Mouse (Mus musculus): ENCODE measurements around the gene Olfr322. TPM values are rescaled to one million over a fixed set of nuclear protein-coding genes. Genes with fewer than 3 reads are reported as not detected.

The Olfr322 gene
- polyA plus RNA-seq (2015; fragmentation: Nextera tagmentation; extraction: Ambion mirVana): not detected in 2 replicates

DNA sequence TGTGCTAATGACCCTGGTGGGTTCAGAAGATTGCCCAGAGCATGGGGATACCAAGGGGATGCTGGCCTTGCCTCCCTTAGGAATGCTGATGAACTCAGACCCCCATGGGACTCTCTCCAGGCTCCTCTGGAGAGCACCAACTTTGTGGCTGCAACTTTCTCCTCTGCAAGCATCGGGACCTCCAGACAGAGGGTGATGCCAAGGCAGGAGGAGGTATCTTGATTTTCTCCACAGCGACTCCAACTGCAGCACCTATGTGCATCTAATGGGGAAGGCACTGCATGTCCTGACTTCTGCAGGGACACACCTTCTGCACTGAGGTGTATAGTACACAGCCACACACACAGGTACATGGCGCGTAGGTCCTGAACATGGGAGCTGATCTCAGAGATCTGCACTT is at the start of gene Olfr322:
TSS of gene Olfr322 (plus strand) at position 187 of the 400 bp plus-strand sequence.
- 77% methylated on average over 4 of the region's 4 CpGs for WGBS
- H3K36me3 ChIP-seq: no peaks in the 10 kb centered on the region
- no peak within 1 kb of the TSS for H3K4me2 ChIP-seq (replicated peaks)
- 0 out of 2 replicates have a peak, but pooled peaks cover 4% of the 10 kb centered on the region for H3K4me1 ChIP-seq
- H3K4me3 ChIP-seq: no peak within 1 kb of the TSS
- H3K9me3 ChIP-seq: no peaks in the 10 kb centered on the region
- no peak for ATAC-seq (ENCODE audit: low FRiP score, low read depth)
- H3K27me3 ChIP-seq: no peaks in the 10 kb centered on the region
- no peak within 1 kb of the TSS for H3K27ac ChIP-seq
- no peak within 1 kb of the TSS for H3K9ac ChIP-seq

- Histone ChIP-seq H3K4me2 (replicated peaks) (no peak overlapping the region), H3K36me3 (no peaks in the 10 kb centered on the region), H3K9me3 (no peaks in the 10 kb centered on the region), H3K27ac (no peak overlapping the region), H3K27me3 (no peaks in the 10 kb centered on the region), H3K4me3 (no peak overlapping the region), H3K9ac (no peak overlapping the region), H3K4me1 (no peaks in the 10 kb centered on the region)
- WGBS: 53% methylated on average over 3 of the region's 3 CpGs
- ATAC-seq (ENCODE audit: low FRiP score, low read depth): no peak
Measured at GRCm38 (mm10) chr11:58613359-58613758, 45.2 kb upstream of the Olfr322 start.

- no peak overlapping the region for H3K4me3 ChIP-seq
Measured at GRCm38 (mm10) chr11:58614526-58614925, 44.1 kb upstream of the Olfr322 start.

DNA sequence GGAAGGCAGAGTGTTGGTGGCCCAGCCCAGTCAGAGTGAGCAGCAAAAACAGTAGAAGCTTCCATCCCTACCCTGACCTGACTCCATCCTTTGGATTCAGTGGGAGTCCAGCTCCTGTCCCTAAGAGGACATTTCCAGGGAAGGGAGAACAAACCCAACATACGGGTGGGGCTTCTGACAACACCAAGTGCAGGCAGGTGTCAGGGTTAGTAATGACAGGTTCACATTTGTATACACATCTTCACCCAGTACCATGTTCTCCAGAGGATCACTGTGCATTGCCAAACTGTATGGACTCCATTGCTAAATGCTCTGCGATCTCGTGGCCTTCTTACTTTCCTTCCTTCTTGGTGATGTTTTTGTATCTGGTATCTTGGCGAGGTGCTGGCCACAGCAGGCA is 42.6 kb upstream of the Olfr322 start, which contains the start of gene 2210407C18Rik:
TSS of gene 2210407C18Rik (minus strand) at position 101 of the 400 bp plus-strand sequence.
- Histone ChIP-seq H3K9ac (no peak within 1 kb of the TSS), H3K36me3 (no peaks in the 10 kb centered on the region), H3K4me2 (replicated peaks) (no peak within 1 kb of the TSS), H3K27me3 (no peaks in the 10 kb centered on the region), H3K9me3 (no peaks in the 10 kb centered on the region), H3K27ac (no peak within 1 kb of the TSS), H3K4me3 (no peak within 1 kb of the TSS), H3K4me1 (no peaks in the 10 kb centered on the region)
- WGBS: 93% methylated on average over 4 of the region's 4 CpGs
- ATAC-seq (ENCODE audit: low FRiP score, low read depth): no peak

More at GRCm38 (mm10) chr11:58614526-58614925, 44.1 kb upstream of the Olfr322 start:
- Histone ChIP-seq H3K9me3 (no peaks in the 10 kb centered on the region), H3K4me2 (replicated peaks) (no peak overlapping the region), H3K27me3 (no peaks in the 10 kb centered on the region), H3K4me1 (no peaks in the 10 kb centered on the region), H3K36me3 (no peaks in the 10 kb centered on the region), H3K27ac (no peak overlapping the region), H3K9ac (no peak overlapping the region)
- ATAC-seq (ENCODE audit: low FRiP score, low read depth): no peak

GRCm38 (mm10) chr11:58618369-58618768 is 40.2 kb upstream of the Olfr322 start:
- WGBS: 73% methylated on average over 3 of the region's 3 CpGs
- H3K4me1 ChIP-seq: no peaks in the 10 kb centered on the region
- H3K27me3 ChIP-seq: no peaks in the 10 kb centered on the region
- no peak for ATAC-seq (ENCODE audit: low FRiP score, low read depth)
- H3K4me2 ChIP-seq (replicated peaks): no peak overlapping the region
- H3K4me3 ChIP-seq: no peak overlapping the region
- no peak overlapping the region for H3K9ac ChIP-seq
- H3K27ac ChIP-seq: no peak overlapping the region
- no peaks in the 10 kb centered on the region for H3K9me3 ChIP-seq
- no peaks in the 10 kb centered on the region for H3K36me3 ChIP-seq

DNA sequence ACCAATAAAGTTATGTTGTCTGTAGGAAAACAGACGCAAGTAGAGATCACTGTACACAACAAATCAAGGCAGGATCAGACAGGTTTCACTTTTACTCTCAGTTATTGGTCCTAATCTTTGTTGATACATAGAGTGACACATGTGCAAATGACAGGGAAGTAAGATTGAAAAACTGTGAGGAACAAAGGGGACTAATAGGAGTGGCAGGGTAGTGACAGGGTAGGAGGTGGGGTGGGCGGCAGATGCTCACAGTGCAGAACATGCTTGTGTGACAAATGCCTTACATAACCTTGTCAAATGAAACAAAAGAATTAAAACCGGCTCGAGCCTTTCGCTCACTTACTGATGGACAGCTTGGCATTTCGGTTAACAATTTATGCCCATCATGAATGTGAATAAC is 39.8 kb upstream of the Olfr322 start:
- Histone ChIP-seq H3K36me3 (no peaks in the 10 kb centered on the region), H3K4me3 (no peak overlapping the region), H3K9me3 (no peaks in the 10 kb centered on the region), H3K27me3 (no peaks in the 10 kb centered on the region), H3K4me1 (no peaks in the 10 kb centered on the region), H3K27ac (no peak overlapping the region), H3K9ac (no peak overlapping the region), H3K4me2 (replicated peaks) (no peak overlapping the region)
- 75% methylated on average over 6 of the region's 6 CpGs for WGBS
- no peak for ATAC-seq (ENCODE audit: low FRiP score, low read depth)

DNA sequence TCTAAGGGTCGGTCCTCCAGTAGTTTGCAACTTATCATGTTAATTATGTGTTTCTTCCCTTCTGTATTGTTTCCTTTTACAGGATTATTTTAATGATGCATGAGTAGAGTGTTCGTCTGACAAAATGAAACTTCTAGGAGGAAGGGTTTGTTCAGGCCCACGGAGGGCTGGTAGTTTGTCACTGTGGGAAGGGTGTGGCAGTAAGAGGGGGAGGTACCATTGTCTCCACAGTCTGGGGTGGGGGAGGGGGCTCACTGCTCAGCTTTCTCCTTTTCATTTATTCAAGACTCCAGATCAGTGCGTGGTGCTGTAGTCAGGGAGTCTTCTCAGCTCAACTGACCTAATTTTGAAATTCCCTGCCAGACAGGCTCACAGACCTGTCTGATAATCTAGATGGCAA is 32.4 kb upstream of the Olfr322 start:
- 73% methylated on average over 4 of the region's 4 CpGs for WGBS
- Histone ChIP-seq H3K4me2 (replicated peaks) (no peak overlapping the region), H3K4me3 (no peak overlapping the region), H3K9me3 (no peaks in the 10 kb centered on the region), H3K4me1 (no peaks in the 10 kb centered on the region), H3K27me3 (no peaks in the 10 kb centered on the region), H3K36me3 (no peaks in the 10 kb centered on the region), H3K27ac (no peak overlapping the region), H3K9ac (no peak overlapping the region)
- ATAC-seq (ENCODE audit: low FRiP score, low read depth): no peak

DNA sequence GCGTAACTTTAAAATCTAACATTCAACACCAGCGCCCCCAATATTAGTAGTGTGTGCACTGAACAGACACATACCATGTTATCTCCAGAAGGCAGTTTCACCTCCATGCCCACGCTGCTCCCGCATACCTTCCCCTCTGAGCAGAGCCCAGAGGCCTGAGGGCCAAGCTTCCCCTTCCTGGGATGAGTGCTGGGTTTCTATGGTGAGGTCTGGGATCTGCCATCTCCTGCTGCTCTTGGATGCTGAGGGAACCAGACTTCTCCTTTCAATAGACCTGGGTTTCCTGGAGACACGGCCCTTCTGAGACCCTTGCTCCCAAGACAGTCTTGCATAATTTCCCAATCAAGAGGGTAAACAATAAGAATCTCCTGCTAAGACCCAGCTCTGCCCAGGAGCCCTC is 28.2 kb upstream of the Olfr322 start, which contains the start of gene Olfr323:
TSS of gene Olfr323 (minus strand) at position 101 of the 400 bp plus-strand sequence.
- no peak for ATAC-seq (ENCODE audit: low FRiP score, low read depth)
- H3K4me1 ChIP-seq: no peaks in the 10 kb centered on the region
- no peak within 1 kb of the TSS for H3K4me3 ChIP-seq
- WGBS: 80% methylated on average over 5 of the region's 5 CpGs
- H3K27ac ChIP-seq: no peak within 1 kb of the TSS
- no peak within 1 kb of the TSS for H3K9ac ChIP-seq
- no peaks in the 10 kb centered on the region for H3K27me3 ChIP-seq
- H3K9me3 ChIP-seq: no peaks in the 10 kb centered on the region
- H3K4me2 ChIP-seq (replicated peaks): no peak within 1 kb of the TSS
- no peaks in the 10 kb centered on the region for H3K36me3 ChIP-seq

DNA sequence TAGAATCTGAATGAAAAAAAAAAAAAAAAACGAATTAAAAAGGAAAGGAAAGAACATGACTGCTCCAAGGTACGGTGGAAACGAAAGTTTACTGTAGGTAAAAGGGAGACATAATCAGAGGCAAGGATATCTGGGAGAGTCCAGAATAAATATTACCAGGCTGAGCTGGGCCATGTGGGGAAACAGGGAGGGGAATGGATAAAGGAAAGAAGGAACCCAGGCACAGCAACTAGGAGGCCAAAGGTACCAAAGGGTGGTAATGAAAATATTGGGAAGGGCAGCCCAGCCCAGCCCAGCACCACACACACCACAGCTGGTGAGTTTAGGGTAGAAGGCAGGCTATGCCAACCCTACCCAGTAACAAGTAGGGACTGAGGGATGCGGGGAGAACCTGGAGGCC is 23.7 kb upstream of the Olfr322 start:
- H3K27ac ChIP-seq: no peak overlapping the region
- no peaks in the 10 kb centered on the region for H3K36me3 ChIP-seq
- H3K4me3 ChIP-seq: no peak overlapping the region
- 59% methylated on average over 4 of the region's 4 CpGs for WGBS
- H3K4me2 ChIP-seq (replicated peaks): no peak overlapping the region
- no peaks in the 10 kb centered on the region for H3K9me3 ChIP-seq
- peaks cover 29% of the 10 kb centered on the region for H3K27me3 ChIP-seq
- no peak for ATAC-seq (ENCODE audit: low FRiP score, low read depth)
- no peaks in the 10 kb centered on the region for H3K4me1 ChIP-seq
- H3K9ac ChIP-seq: no peak overlapping the region

GRCm38 (mm10) chr11:58636376-58636977 is 22.1 kb upstream of the Olfr322 start:
- ATAC-seq (ENCODE audit: low FRiP score, low read depth): no peak
- 22% methylated on average over 4 of the region's 4 CpGs for WGBS
- Histone ChIP-seq H3K9me3 (no peaks in the 10 kb centered on the region), H3K27ac (no peak overlapping the region), H3K27me3 (peaks cover 45% of the 10 kb centered on the region), H3K4me1 (peaks cover 7% of the 10 kb centered on the region; the same call in 1 of the 2 replicates), H3K36me3 (no peaks in the 10 kb centered on the region), H3K9ac (no peak overlapping the region), H3K4me2 (replicated peaks) (no peak overlapping the region), H3K4me3 (no peak overlapping the region)

- Histone ChIP-seq H3K4me2 (replicated peaks) (no peak overlapping the region), H3K27me3 (peaks cover 53% of the 10 kb centered on the region), H3K9ac (no peak overlapping the region), H3K4me1 (peaks cover 7% of the 10 kb centered on the region; the same call in 1 of the 2 replicates), H3K4me3 (no peak overlapping the region), H3K27ac (no peak overlapping the region), H3K36me3 (no peaks in the 10 kb centered on the region), H3K9me3 (no peaks in the 10 kb centered on the region)
- no peak for ATAC-seq (ENCODE audit: low FRiP score, low read depth)
- 28% methylated on average over 7 of the region's 7 CpGs for WGBS
Measured at GRCm38 (mm10) chr11:58638176-58638701, 20.3 kb upstream of the Olfr322 start.

DNA sequence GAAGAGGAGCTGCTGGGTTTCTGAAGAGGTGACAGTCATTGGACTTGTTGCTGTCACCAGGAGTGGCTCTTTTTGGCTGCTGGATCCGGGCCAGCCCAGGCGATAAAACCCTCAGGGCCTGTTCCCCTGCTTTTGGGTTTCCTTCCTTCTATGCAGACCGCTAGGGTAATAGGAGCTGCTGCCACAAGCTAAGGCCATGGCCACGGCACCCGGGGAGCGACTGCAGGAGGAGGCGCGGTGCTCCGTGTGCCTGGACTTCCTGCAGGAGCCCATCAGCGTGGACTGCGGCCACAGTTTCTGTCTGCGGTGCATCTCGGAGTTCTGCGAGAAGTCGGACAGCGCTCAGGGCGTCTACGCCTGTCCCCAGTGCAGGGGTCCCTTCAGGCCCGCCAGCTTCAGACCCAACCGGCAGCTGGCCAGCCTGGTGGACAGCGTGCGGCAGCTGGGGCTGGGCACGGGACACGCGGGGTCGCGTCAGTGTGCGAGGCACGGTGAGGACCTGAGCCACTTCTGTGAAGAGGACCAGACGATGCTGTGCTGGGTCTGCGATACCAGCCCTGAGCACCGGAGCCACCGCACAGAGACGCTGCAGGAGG is 18.2 kb upstream of the Olfr322 start, which contains the start of gene Trim58:
TSS of gene Trim58 (plus strand) at position 194 of the 596 bp plus-strand sequence.
- Histone ChIP-seq H3K27ac (no peak within 1 kb of the TSS; the same call in 1 of the 2 replicates), H3K4me3 (peak within 1 kb of the TSS; percentile 41), H3K4me1 (peaks cover 7% of the 10 kb centered on the region; the same call in 1 of the 2 replicates), H3K9ac (peak within 1 kb of the TSS; percentile 61), H3K36me3 (no peaks in the 10 kb centered on the region), H3K27me3 (peaks cover 53% of the 10 kb centered on the region), H3K4me2 (replicated peaks) (peak within 1 kb of the TSS; percentile 74), H3K9me3 (no peaks in the 10 kb centered on the region)
- 3% methylated on average over 34 of the region's 34 CpGs for WGBS
- ATAC-seq (ENCODE audit: low FRiP score, low read depth): 0 out of 2 replicates have a peak, but pooled peaks have one; percentile 32
